Mouse (Mus musculus): ENCODE data around the gene Ogg1. TPM values are rescaled to one million over a fixed set of nuclear protein-coding genes. Genes with fewer than 3 reads are reported as not detected.
A peak's percentile ranks its signal among the peaks of the same experiment; 100 is the strongest.

Ogg1 gene
- polyA plus RNA-seq, 1 experiment from 2014 or later: 18.7 TPM

DNA sequence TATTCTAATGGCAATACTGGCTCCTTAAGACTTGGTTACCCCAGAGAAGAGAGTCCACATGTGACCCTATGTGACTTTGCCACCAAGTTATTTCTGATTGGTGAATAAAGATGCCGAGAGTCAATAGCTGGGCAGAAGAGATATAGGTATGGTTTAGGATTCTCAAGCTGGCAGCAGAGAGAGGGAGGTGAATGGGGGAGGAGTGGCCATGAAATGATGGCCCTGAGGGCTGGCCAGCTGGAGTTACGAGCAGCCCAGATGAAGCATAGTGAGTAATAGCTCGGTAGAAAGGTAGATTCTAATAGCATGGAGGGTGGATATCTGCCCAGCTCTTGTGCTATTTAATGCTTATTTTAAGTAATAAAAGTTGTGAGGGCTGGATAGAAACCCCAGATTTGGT, 26.0 kb downstream of the Ogg1 start:
- Histone ChIP-seq H3K27me3 (no peaks in the 10 kb centered on the region), H3K9me3 (replicated peaks) (no peaks in the 10 kb centered on the region)

DNA sequence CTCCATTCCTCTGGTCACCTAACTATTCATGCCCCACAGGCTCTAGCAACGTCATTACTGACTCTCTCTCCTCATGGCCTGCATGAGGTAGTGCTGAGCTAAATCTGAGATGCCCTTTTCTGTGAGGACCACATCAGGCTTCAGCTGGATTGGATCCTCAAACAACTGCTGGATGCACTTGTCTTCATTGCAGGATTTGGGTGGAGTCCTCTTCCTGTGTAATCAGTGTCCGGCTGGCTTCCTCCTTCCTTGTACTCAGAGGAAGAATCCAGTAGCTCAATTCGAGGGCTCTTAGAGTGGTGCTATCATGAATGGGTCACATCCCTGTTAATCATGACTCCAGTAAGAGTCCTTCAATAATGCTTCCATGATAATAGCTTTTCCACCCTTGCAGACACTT, 26.9 kb downstream of the Ogg1 start:
- H3K27me3 ChIP-seq: no peaks in the 10 kb centered on the region
- no peak overlapping the region for H3K27ac ChIP-seq
- H3K4me3 ChIP-seq (replicated peaks): no peak overlapping the region
- no peak overlapping the region for H3K9ac ChIP-seq
- no peak for ATAC-seq (replicated peaks; ENCODE audit: low FRiP score)
- no peaks in the 10 kb centered on the region for H3K9me3 ChIP-seq (replicated peaks)
- H3K36me3 ChIP-seq: no peaks in the 10 kb centered on the region
- no peak overlapping the region for H3K4me2 ChIP-seq
- H3K4me1 ChIP-seq: 0 out of 2 replicates have a peak, but pooled peaks cover 2% of the 10 kb centered on the region
- 82% methylated on average over 3 of the region's 3 CpGs for WGBS

More for the DNA sequence above, 26.0 kb downstream of the Ogg1 start:
- no peak overlapping the region for H3K4me3 ChIP-seq (replicated peaks)
- H3K4me2 ChIP-seq: no peak overlapping the region
- ATAC-seq (replicated peaks; ENCODE audit: low FRiP score): no peak
- no peak overlapping the region for H3K9ac ChIP-seq
- 0 out of 2 replicates have a peak, but pooled peaks cover 2% of the 10 kb centered on the region for H3K4me1 ChIP-seq
- H3K27ac ChIP-seq: no peak overlapping the region
- WGBS: 50% methylated on average over 3 of the region's 3 CpGs
- H3K36me3 ChIP-seq: no peaks in the 10 kb centered on the region

DNA sequence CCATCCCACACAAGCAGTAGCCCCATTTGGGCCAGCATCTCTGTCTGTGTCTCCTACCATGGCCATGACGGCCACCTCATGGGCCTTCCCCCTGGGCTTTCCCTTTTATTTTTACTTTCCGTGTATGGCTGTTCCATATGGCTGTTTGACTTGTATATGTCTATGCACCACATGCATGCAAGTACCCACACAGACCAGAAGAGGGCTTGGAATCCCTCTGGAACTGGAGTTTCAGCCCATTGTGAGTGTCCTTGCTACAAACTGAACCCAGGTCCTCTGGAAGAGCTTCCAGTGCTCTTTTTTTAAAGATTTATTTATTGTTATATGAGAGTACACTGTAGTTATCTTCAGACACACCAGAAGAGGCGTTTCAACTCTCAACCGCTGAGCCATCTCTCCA, 34.7 kb downstream of the Ogg1 start:
- no peak overlapping the region for H3K4me3 ChIP-seq (replicated peaks)
- WGBS: 73% methylated on average over 4 of the region's 4 CpGs
- H3K9ac ChIP-seq: no peak overlapping the region
- 0 out of 2 replicates have a peak, but pooled peaks cover under 1% of the 10 kb centered on the region for H3K36me3 ChIP-seq
- no peak overlapping the region for H3K4me2 ChIP-seq
- no peak for ATAC-seq (replicated peaks; ENCODE audit: low FRiP score)
- H3K9me3 ChIP-seq (replicated peaks): no peaks in the 10 kb centered on the region
- no peaks in the 10 kb centered on the region for H3K4me1 ChIP-seq
- no peak overlapping the region for H3K27ac ChIP-seq
- H3K27me3 ChIP-seq: no peaks in the 10 kb centered on the region

DNA sequence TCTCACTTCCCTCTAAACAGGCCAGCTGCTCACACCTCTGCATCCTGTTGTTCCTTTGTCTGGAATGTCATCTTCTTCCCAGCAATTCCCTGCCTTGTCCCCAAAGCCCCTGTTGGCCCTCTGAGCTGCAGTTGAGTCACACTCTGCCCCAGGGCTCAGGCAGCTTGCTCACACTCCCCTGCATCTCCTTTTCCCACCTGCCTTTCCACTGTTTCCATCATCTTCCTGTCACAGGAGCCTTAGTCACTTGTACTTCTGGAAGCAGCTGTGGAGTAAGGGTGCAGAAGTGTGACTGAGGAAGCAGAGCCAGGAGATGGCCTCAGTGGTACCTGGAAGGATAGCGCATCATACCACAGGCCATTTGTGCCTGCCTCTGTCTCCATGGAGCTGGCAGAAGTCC, 35.5 kb downstream of the Ogg1 start:
- Histone ChIP-seq H3K4me1 (no peaks in the 10 kb centered on the region), H3K4me3 (replicated peaks) (no peak overlapping the region), H3K27me3 (no peaks in the 10 kb centered on the region), H3K4me2 (no peak overlapping the region), H3K9me3 (replicated peaks) (no peaks in the 10 kb centered on the region), H3K27ac (no peak overlapping the region), H3K9ac (no peak overlapping the region), H3K36me3 (peaks cover 7% of the 10 kb centered on the region)
- WGBS: 73% methylated on average over 1 of the region's 1 CpGs
- no peak for ATAC-seq (replicated peaks; ENCODE audit: low FRiP score)

DNA sequence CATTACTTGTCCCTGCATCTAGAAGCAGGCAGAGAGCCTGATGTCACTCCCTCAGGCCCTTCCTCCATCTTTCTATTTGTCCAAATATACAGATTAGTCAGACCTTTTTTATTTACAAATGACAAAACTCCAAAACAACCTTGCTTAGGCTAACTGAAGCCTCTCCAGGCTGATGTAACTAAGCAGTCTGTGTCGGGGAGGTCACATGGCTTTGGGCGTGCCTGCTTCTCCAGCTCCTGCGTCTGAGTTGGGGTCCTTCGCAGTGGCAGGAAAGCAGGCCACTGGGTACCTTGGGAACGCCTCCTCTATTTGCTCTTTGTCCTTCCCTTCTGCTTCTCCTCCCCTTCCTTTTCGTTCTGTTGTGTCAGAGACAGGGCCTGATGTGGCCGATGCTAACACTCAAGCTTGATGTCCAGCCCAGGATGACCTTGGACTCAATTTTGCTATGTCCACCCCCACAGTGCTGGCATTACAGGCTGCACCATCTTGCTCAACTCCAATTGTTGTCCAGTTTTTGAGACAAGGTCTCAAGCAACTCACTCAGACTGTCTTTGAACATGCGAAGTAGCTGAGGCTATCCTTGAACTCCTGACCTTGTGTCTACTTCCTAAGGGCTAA, 37.9 kb downstream of the Ogg1 start:
- Histone ChIP-seq H3K27me3 (no peaks in the 10 kb centered on the region), H3K4me1 (no peaks in the 10 kb centered on the region), H3K36me3 (peaks cover 25% of the 10 kb centered on the region), H3K9ac (no peak overlapping the region), H3K4me3 (replicated peaks) (no peak overlapping the region), H3K9me3 (replicated peaks) (no peaks in the 10 kb centered on the region), H3K27ac (no peak overlapping the region), H3K4me2 (no peak overlapping the region)
- 75% methylated on average over 8 of the region's 8 CpGs for WGBS
- ATAC-seq (replicated peaks; ENCODE audit: low FRiP score): no peak

DNA sequence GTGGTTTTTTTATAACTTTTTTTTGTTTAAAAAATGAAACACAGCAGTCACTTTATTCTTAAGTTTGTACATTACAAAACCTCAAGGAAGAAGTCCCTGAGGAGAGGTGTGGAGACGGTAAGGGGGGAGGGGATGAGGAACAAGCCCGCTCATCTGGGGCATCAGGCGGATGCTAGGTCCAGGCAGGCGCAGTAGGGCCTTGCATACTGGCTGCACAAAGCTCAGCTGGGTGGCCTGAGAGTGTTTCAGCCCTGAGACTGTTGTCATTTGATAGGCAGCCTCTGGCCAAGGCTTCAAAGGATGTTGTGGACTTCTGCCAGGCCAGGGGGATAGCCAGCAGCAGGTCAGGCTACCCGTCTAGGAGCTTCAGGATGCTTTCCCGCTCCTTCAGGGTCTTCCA, 39.9 kb downstream of the Ogg1 start:
- WGBS: 85% methylated on average over 6 of the region's 6 CpGs
- Histone ChIP-seq H3K9me3 (replicated peaks) (no peaks in the 10 kb centered on the region), H3K9ac (no peak overlapping the region), H3K4me3 (replicated peaks) (no peak overlapping the region), H3K27me3 (no peaks in the 10 kb centered on the region), H3K36me3 (peaks cover 45% of the 10 kb centered on the region), H3K4me1 (no peaks in the 10 kb centered on the region), H3K4me2 (no peak overlapping the region), H3K27ac (no peak overlapping the region)
- no peak for ATAC-seq (replicated peaks; ENCODE audit: low FRiP score)

DNA sequence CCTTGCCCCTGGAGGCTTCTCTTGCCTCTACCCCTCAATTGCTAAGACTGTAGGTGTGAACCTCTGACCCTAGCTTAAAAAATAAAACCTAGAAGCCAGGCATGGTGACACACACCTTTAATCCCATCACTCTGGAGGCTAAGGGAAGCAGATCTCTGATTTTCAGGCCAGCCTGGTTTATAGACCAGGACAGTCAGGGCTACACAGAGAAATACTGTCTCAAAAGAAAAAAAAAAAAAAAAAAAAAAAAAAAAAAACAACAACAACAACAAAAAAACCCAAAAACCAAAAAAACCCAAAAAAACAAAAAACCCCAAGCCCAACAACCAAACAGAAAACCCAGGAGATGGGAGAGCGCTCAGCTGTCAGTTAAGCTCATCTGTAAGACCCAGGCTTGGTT, 40.8 kb downstream of the Ogg1 start:
- 95% methylated on average over 1 of the region's 1 CpGs for WGBS
- no peak for ATAC-seq (replicated peaks; ENCODE audit: low FRiP score)
- H3K27ac ChIP-seq: peak overlapping the region; percentile 87

DNA sequence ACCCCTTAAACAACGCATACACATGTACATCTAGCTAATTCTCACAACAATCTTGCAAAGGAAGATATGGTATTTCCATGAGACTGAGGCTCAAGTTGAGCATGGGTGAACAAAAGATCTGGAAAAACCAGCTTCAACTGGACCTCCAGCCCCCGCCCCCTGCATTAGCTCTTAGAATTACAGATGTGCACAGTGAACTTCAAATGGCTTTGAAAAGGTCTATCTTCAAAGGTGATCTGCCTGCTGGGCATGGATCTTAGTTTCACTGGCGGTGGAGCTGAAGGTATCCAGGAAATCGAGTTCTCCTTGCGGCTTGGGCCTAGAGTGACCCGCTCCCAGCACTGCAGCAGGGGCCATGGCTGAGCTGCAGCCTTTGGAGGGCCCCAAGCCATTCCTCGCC, 41.4 kb downstream of the Ogg1 start:
- whole genome bisulfite sequencing: 82% methylated on average over 7 of the region's 7 CpGs

More for the DNA sequence above, 40.8 kb downstream of the Ogg1 start:
- Histone ChIP-seq H3K9me3 (replicated peaks) (no peaks in the 10 kb centered on the region), H3K4me3 (replicated peaks) (no peak overlapping the region), H3K27me3 (no peaks in the 10 kb centered on the region), H3K4me2 (no peak overlapping the region), H3K4me1 (no peaks in the 10 kb centered on the region), H3K36me3 (peaks cover 54% of the 10 kb centered on the region), H3K9ac (no peak overlapping the region)

DNA sequence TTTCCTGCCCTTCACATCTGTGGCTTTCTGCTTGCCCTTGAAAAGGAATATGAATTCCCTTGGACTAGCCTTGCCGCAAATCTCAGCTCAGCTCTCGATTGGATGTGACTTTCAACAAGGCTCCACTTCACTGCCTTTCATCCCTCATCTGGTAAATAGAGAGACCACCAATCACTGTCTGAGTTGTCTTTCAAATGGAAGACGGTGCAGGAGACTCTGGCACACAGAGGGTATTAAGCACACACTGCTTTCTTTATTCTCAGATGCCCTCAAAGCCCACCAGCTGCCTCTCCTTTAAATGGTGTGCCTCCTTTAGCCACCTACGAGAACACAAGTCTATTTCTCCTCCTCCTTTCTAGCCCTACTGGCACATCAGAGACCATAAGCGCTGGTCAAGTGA, 41.8 kb downstream of the Ogg1 start:
- H3K27me3 ChIP-seq: no peaks in the 10 kb centered on the region
- no peak overlapping the region for H3K9ac ChIP-seq
- WGBS: 83% methylated on average over 5 of the region's 5 CpGs
- H3K27ac ChIP-seq: peak overlapping the region; percentile 87
- H3K4me1 ChIP-seq: no peaks in the 10 kb centered on the region
- H3K36me3 ChIP-seq: peaks cover 64% of the 10 kb centered on the region
- ATAC-seq (replicated peaks; ENCODE audit: low FRiP score): no peak
- no peaks in the 10 kb centered on the region for H3K9me3 ChIP-seq (replicated peaks)
- no peak overlapping the region for H3K4me3 ChIP-seq (replicated peaks)
- H3K4me2 ChIP-seq: no peak overlapping the region

More for the DNA sequence above, 41.4 kb downstream of the Ogg1 start:
- Histone ChIP-seq H3K27me3 (no peaks in the 10 kb centered on the region), H3K27ac (peak overlapping the region; percentile 87), H3K4me1 (no peaks in the 10 kb centered on the region), H3K4me2 (no peak overlapping the region), H3K36me3 (peaks cover 59% of the 10 kb centered on the region), H3K4me3 (replicated peaks) (no peak overlapping the region), H3K9ac (no peak overlapping the region), H3K9me3 (replicated peaks) (no peaks in the 10 kb centered on the region)
- 0 out of 2 replicates have a peak, but pooled peaks have one; percentile 34 for ATAC-seq (replicated peaks; ENCODE audit: low FRiP score)

DNA sequence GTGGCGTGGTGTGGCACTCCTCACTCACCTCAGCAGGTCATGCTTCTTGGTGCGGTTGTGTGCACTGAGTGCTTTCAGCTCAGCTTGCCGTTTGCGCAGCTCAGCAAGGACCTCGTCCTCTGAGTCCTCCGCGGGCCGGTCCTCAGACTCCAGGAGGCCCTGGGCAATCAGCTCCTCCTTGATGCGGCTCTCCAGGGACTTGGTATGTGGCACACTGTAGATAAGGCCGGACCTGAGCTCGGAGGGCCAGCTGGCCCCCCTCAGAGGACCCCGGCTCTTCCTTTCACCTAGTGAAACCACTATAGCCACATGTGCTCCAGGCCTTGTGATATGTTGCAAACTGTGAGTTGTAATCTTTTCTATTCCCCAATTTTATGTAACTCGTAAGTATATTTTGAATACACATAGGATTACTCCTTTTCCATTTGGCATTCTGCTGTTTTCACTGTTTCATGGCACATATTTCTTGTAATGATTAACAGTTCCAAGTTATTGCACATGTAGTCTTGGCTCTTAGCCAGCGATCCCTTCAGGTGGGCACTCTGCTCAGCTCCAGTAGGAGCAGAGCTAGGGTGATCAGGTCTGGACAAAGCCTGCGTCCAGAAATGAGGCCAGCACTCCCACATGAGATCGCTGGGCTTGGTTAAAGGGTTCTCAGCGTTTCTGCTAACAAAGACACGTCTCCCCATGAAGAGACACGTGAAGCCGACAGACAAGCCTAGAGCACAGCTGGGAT, 43.6 kb downstream of the Ogg1 start:
- WGBS: 84% methylated on average over 20 of the region's 20 CpGs
- Histone ChIP-seq H3K27me3 (no peaks in the 10 kb centered on the region), H3K9me3 (replicated peaks) (no peaks in the 10 kb centered on the region), H3K4me1 (no peaks in the 10 kb centered on the region), H3K27ac (peak overlapping the region; percentile 87), H3K36me3 (peaks cover 82% of the 10 kb centered on the region), H3K9ac (no peak overlapping the region), H3K4me2 (no peak overlapping the region), H3K4me3 (replicated peaks) (no peak overlapping the region)
- ATAC-seq (replicated peaks; ENCODE audit: low FRiP score): 0 out of 2 replicates have a peak, but pooled peaks have one; percentile 57

DNA sequence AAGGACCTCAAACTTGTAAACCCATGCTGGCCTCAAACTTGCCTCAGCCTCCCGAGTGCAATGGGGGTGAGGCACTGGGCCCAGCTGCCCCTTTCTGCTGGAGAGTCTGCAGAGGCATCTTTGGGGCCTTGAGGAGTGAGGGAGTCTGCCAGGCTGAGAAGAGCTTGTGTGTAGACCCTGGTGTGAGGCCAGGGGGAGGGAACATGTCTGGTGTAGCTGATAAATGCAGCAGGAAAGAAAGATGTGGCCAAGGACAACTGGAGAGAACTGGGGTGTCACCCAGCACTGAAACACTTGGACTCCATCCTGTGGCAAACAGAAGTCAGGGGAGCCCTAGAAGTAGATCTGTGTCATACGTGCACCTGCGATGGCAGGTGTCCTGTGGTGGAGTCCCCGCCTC, 46.7 kb downstream of the Ogg1 start:
- Histone ChIP-seq H3K9me3 (replicated peaks) (no peaks in the 10 kb centered on the region), H3K27ac (no peak overlapping the region), H3K36me3 (peaks cover 74% of the 10 kb centered on the region), H3K4me3 (replicated peaks) (no peak overlapping the region), H3K4me1 (peaks cover 11% of the 10 kb centered on the region), H3K9ac (no peak overlapping the region), H3K4me2 (no peak overlapping the region), H3K27me3 (no peaks in the 10 kb centered on the region)
- no peak for ATAC-seq (replicated peaks; ENCODE audit: low FRiP score)
- WGBS: 91% methylated on average over 4 of the region's 4 CpGs

DNA sequence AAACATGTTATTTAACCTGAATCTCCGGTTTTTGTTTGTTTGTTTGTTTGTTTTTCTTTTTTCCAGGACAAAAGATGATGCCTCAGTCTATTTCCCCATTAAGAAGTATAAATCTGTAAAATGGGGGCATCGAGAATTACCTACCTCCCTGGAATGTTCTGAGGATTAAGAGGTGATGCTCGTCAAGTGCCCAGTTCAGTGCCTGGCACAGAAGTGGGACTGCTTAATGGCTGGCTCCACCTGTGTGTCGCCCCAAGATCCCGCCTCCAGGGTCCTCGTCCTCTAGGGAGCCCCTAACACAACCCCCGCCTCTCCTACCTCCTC, 50.4 kb downstream of the Ogg1 start:
- ATAC-seq (replicated peaks; ENCODE audit: low FRiP score): no peak
- Histone ChIP-seq H3K4me3 (replicated peaks) (peak overlapping the region; percentile 99), H3K9me3 (replicated peaks) (no peaks in the 10 kb centered on the region), H3K4me2 (peak overlapping the region; percentile 87), H3K36me3 (peaks cover 60% of the 10 kb centered on the region), H3K9ac (peak overlapping the region; percentile 98), H3K27ac (peak overlapping the region; percentile 99), H3K27me3 (no peaks in the 10 kb centered on the region), H3K4me1 (peaks cover 25% of the 10 kb centered on the region)
- WGBS: 7% methylated on average over 7 of the region's 7 CpGs
